In genomic region chr1:151004007-151004406, GRCm38 (mm10) we compare ENCODE assay signal across 27 mouse cellular contexts. TPM values are rescaled to one million over a fixed set of nuclear protein-coding genes. Genes with fewer than 3 reads are reported as not detected.
A peak's percentile ranks its signal among the peaks of the same experiment; 100 is the strongest.
DNase-seq lines count a peak whose midpoint lies in the region; ATAC-seq and TF ChIP-seq lines count a peak whose summit lies in the region.
"Had no signal": no experiment of that assay in that cellular context is flagged by ENCODE, and none has a peak within 500 bp of the region (broad histone marks: within the 10 kb centered on the region; RNA-seq: fewer than 3 reads in every experiment).

No protein-coding gene starts in this region.

- no peaks in the 10 kb centered on the region for H3K36me3 ChIP-seq in embryonic facial prominence, embryonic 14.5 days (ENCODE audit: control insufficient read depth, insufficient read depth, low read length)
- no peaks in the 10 kb centered on the region for H3K36me3 ChIP-seq in embryonic facial prominence, embryonic 10.5 days (replicated peaks)
- H3K36me3 ChIP-seq in kidney, embryonic 14.5 days (ENCODE audit: control insufficient read depth, insufficient read depth, low read length), result no peaks in the 10 kb centered on the region
- H3K36me3 ChIP-seq in kidney, postnatal 0 days (ENCODE audit: insufficient read depth, low read length), result no peaks in the 10 kb centered on the region
- H3K36me3 ChIP-seq: embryonic facial prominence, embryonic 13.5 days; forebrain, embryonic 10.5 days; forebrain, embryonic 15.5 days; heart, embryonic 12.5 days; heart, embryonic 15.5 days; hindbrain, embryonic 10.5 days; hindbrain, embryonic 13.5 days had no signal

- no peak overlapping the region for H3K4me2 ChIP-seq in embryonic facial prominence, embryonic 14.5 days (ENCODE audit: low read depth, low read length)
- no peak overlapping the region for H3K4me2 ChIP-seq in kidney, embryonic 14.5 days (replicated peaks; ENCODE audit: low read depth, low read length)
- H3K4me2 ChIP-seq in kidney, postnatal 0 days (ENCODE audit: low read length), result no peak overlapping the region
- H3K4me2 ChIP-seq: embryonic facial prominence, embryonic 13.5 days; forebrain, embryonic 15.5 days; heart, embryonic 12.5 days; heart, embryonic 15.5 days; hindbrain, embryonic 13.5 days had no signal

- ATAC-seq in embryonic facial prominence, embryonic 14.5 days (ENCODE audit: low read depth), result peak; percentile 57; the same call in 1 of the 2 replicates
- peak; percentile 49; the same call in 1 of the 2 replicates for ATAC-seq in kidney, embryonic 14.5 days (ENCODE audit: low FRiP score, low TSS enrichment)
- no peak for ATAC-seq in kidney, postnatal 0 days (replicated peaks; ENCODE audit: low FRiP score, low read depth)
- ATAC-seq: activated CD4-positive, CD25-positive, alpha-beta regulatory T cell, adult 4 months; forebrain, embryonic 15.5 days; hindbrain, embryonic 16.5 days had no signal

- H3K9ac ChIP-seq in embryonic facial prominence, embryonic 14.5 days (ENCODE audit: low read depth, low read length), result no peak overlapping the region
- H3K9ac ChIP-seq in kidney, embryonic 14.5 days (ENCODE audit: low read depth, low read length), result no peak overlapping the region
- no peak overlapping the region for H3K9ac ChIP-seq in kidney, postnatal 0 days (ENCODE audit: low read depth, low read length)
- H3K9ac ChIP-seq: embryonic facial prominence, embryonic 13.5 days; forebrain, embryonic 15.5 days; heart, embryonic 12.5 days; heart, embryonic 15.5 days; hindbrain, embryonic 13.5 days had no signal

- no peak for TF ChIP-seq CTCF in kidney, postnatal 0 days (IDR thresholded peaks at IDR 0.05; ENCODE audit: low read depth)

- peak; percentile 44 for DNase-seq in embryonic facial prominence, embryonic 14.5 days (ENCODE audit: low spot score)
- DNase-seq in embryonic facial prominence, embryonic 10.5 days (ENCODE audit: low spot score), result no peak
- DNase-seq in kidney, postnatal 10 days, result no peak
- peak; percentile 94 for DNase-seq in kidney, postnatal 0 days (ENCODE audit: low spot score)
- DNase-seq in kidney, adult 9 months, result no peak
- DNase-seq in brain, adult 2 months (ENCODE audit: low read depth, low spot score), result peak; percentile 8
- DNase-seq in neural tube, embryonic 10.5 days (ENCODE audit: extremely low spot score, low spot score), result no peak
- DNase-seq: adrenal gland, adult 8-10 months; adrenal gland, postnatal 25 days; cerebellum, adult 11 months; cerebellum, adult 2 months; cerebellum, adult 9-11 months; cerebellum, postnatal 25 days; gastrocnemius, postnatal 25 days; heart, adult 18-20 months; heart, postnatal 10 days; heart, postnatal 36 days had no signal

- 50% methylated on average over 5 of the region's 5 CpGs for WGBS in embryonic facial prominence, embryonic 14.5 days
- WGBS in embryonic facial prominence, embryonic 10.5 days, result 85% methylated on average over 5 of the region's 5 CpGs
- 46% methylated on average over 5 of the region's 5 CpGs for WGBS in kidney, embryonic 14.5 days
- 35% methylated on average over 5 of the region's 5 CpGs for WGBS in kidney, postnatal 0 days

- H3K9me3 ChIP-seq in embryonic facial prominence, embryonic 14.5 days (ENCODE audit: control insufficient read depth, low read length), result no peaks in the 10 kb centered on the region
- no peaks in the 10 kb centered on the region for H3K9me3 ChIP-seq in embryonic facial prominence, embryonic 10.5 days
- no peaks in the 10 kb centered on the region for H3K9me3 ChIP-seq in kidney, embryonic 14.5 days (ENCODE audit: control insufficient read depth, low read length)
- no peaks in the 10 kb centered on the region for H3K9me3 ChIP-seq in kidney, postnatal 0 days (replicated peaks; ENCODE audit: low read length)
- H3K9me3 ChIP-seq: embryonic facial prominence, embryonic 13.5 days; forebrain, embryonic 10.5 days; forebrain, embryonic 15.5 days; heart, embryonic 12.5 days; heart, embryonic 15.5 days; hindbrain, embryonic 10.5 days; hindbrain, embryonic 13.5 days had no signal

- no peak overlapping the region for H3K27ac ChIP-seq in embryonic facial prominence, embryonic 14.5 days (replicated peaks; ENCODE audit: low read depth, low read length)
- H3K27ac ChIP-seq in embryonic facial prominence, embryonic 10.5 days (replicated peaks), result no peak overlapping the region
- H3K27ac ChIP-seq in kidney, embryonic 14.5 days (ENCODE audit: low read depth, low read length), result 0 out of 2 replicates have a peak overlapping the region, but pooled peaks have one; percentile 57
- H3K27ac ChIP-seq in kidney, postnatal 0 days, result 0 out of 2 replicates have a peak overlapping the region, but pooled peaks have one; percentile 14
- H3K27ac ChIP-seq: embryonic facial prominence, embryonic 13.5 days; forebrain, embryonic 10.5 days; forebrain, embryonic 15.5 days; heart, embryonic 15.5 days; hindbrain, embryonic 10.5 days; hindbrain, embryonic 13.5 days had no signal

- H3K4me3 ChIP-seq in embryonic facial prominence, embryonic 14.5 days (ENCODE audit: low read depth, low read length), result no peak overlapping the region
- no peak overlapping the region for H3K4me3 ChIP-seq in embryonic facial prominence, embryonic 10.5 days
- no peak overlapping the region for H3K4me3 ChIP-seq in kidney, embryonic 14.5 days (ENCODE audit: low read length)
- H3K4me3 ChIP-seq in kidney, postnatal 0 days (replicated peaks; ENCODE audit: low read depth, low read length), result no peak overlapping the region
- H3K4me3 ChIP-seq: embryonic facial prominence, embryonic 13.5 days; forebrain, embryonic 10.5 days; forebrain, embryonic 15.5 days; heart, embryonic 12.5 days; heart, embryonic 15.5 days; hindbrain, embryonic 10.5 days; hindbrain, embryonic 13.5 days had no signal

- peaks cover 33% of the 10 kb centered on the region for H3K4me1 ChIP-seq in embryonic facial prominence, embryonic 14.5 days (ENCODE audit: control insufficient read depth, insufficient read depth, low read length)
- H3K4me1 ChIP-seq in embryonic facial prominence, embryonic 10.5 days, result peaks cover 38% of the 10 kb centered on the region
- H3K4me1 ChIP-seq in kidney, embryonic 14.5 days (ENCODE audit: control insufficient read depth, insufficient read depth, low read length), result peaks cover 16% of the 10 kb centered on the region; the same call in 1 of the 2 replicates
- 0 out of 2 replicates have a peak, but pooled peaks cover 6% of the 10 kb centered on the region for H3K4me1 ChIP-seq in kidney, postnatal 0 days (replicated peaks; ENCODE audit: insufficient read depth, low read length)
- H3K4me1 ChIP-seq: forebrain, embryonic 15.5 days; hindbrain, embryonic 13.5 days had no signal

- no peaks in the 10 kb centered on the region for H3K27me3 ChIP-seq in embryonic facial prominence, embryonic 14.5 days (replicated peaks; ENCODE audit: control insufficient read depth, insufficient read depth, low read length)
- H3K27me3 ChIP-seq in embryonic facial prominence, embryonic 10.5 days (replicated peaks; ENCODE audit: low read depth, poor library complexity, severe bottlenecking), result no peaks in the 10 kb centered on the region
- no peaks in the 10 kb centered on the region for H3K27me3 ChIP-seq in kidney, embryonic 14.5 days (ENCODE audit: control insufficient read depth, insufficient read depth, low read length)
- H3K27me3 ChIP-seq in kidney, postnatal 0 days (ENCODE audit: insufficient read depth, low read length), result no peaks in the 10 kb centered on the region
- H3K27me3 ChIP-seq: embryonic facial prominence, embryonic 13.5 days; forebrain, embryonic 15.5 days; heart, embryonic 12.5 days; heart, embryonic 15.5 days; hindbrain, embryonic 13.5 days had no signal

RNA-seq across cellular contexts. Expression of gene Hmcn1, which starts 10.8 kb away (rescaled TPM):
- 30.7 and 36.5 TPM in 2 replicates for polyA plus RNA-seq in embryonic facial prominence, embryonic 14.5 days (2014; fragmentation: Nextera tagmentation; extraction: Ambion mirVana)
- 15.3 and 19.0 TPM in 2 replicates for polyA plus RNA-seq in embryonic facial prominence, embryonic 10.5 days (2016; fragmentation: Nextera tagmentation; extraction: Ambion mirVana)
- polyA plus RNA-seq in kidney, embryonic 14.5 days (2014; fragmentation: Nextera tagmentation; extraction: Ambion mirVana), result 34.0 and 40.2 TPM in 2 replicates
- 27.8 and 31.6 TPM in 2 replicates for polyA plus RNA-seq in kidney, postnatal 0 days (2015; fragmentation: Nextera tagmentation; extraction: Ambion mirVana)
- polyA plus RNA-seq: activated CD4-positive, CD25-positive, alpha-beta regulatory T cell, adult 4 months had no signal

Comparison
In these comparisons a context has a peak if more than half of its experiments do, and no peak if none do; other contexts are left out.
1. DNase-seq: peak in embryonic facial prominence, embryonic 14.5 days (single experiment), kidney, postnatal 0 days (single experiment) and brain, adult 2 months (single experiment); none in embryonic facial prominence, embryonic 10.5 days (single experiment), kidney, postnatal 10 days (single experiment), kidney, adult 9 months (single experiment) and neural tube, embryonic 10.5 days (single experiment).
2. H3K27ac ChIP-seq: peak in kidney, embryonic 14.5 days (single experiment) and kidney, postnatal 0 days (single experiment); none in embryonic facial prominence, embryonic 14.5 days (single experiment) and embryonic facial prominence, embryonic 10.5 days (single experiment).